Mouse (Mus musculus): ENCODE data around the gene Hpcal1. TPM values are rescaled to one million over a fixed set of nuclear protein-coding genes. Genes with fewer than 3 reads are reported as not detected.

Gene Hpcal1
- polyA plus RNA-seq, 1 experiment from 2014 or later, result 72.2 TPM

DNA sequence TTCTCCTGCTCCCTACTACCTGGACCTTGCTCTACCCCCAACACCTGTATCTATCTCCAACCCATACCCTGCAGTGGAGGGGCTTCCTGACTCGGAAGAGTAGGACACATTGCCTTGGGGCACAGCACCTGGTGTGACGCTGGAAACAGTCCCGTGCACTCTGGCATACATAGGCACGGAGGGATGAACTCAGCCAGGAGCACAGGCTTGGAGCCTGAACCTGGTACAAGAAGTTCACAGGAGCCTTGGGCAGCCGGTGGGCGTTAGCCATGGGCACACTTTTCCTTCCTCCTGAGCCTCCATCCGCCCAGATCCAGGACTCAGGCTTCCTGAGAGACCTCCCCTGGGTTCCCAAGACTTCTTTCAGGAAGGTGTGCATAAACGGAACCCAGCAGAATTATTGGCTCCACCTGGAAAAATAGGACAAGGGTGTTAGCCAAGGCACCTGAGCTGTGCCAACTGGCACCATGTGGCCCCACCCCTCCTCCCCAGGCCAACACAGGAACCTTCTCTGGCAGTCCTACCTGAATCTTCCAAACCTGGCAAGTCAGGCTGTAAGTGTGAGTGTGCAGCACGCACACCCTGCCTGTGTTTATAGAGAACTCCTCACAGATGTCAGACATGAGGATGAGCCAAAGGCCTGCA, 26.5 kb upstream of the Hpcal1 start:
- H3K9me3 ChIP-seq, result no peaks in the 10 kb centered on the region
- peaks cover 5% of the 10 kb centered on the region for H3K4me1 ChIP-seq
- H3K27me3 ChIP-seq, result no peaks in the 10 kb centered on the region
- H3K4me3 ChIP-seq, result no peak overlapping the region
- H3K9ac ChIP-seq, result no peak overlapping the region
- 80% methylated on average over 9 of the region's 9 CpGs for WGBS
- ATAC-seq (ENCODE audit: borderline replicate concordance, extremely low read depth, low FRiP score, low TSS enrichment), result no peak
- H3K4me2 ChIP-seq, result no peak overlapping the region
- no peaks in the 10 kb centered on the region for H3K36me3 ChIP-seq
- H3K27ac ChIP-seq, result no peak overlapping the region

DNA sequence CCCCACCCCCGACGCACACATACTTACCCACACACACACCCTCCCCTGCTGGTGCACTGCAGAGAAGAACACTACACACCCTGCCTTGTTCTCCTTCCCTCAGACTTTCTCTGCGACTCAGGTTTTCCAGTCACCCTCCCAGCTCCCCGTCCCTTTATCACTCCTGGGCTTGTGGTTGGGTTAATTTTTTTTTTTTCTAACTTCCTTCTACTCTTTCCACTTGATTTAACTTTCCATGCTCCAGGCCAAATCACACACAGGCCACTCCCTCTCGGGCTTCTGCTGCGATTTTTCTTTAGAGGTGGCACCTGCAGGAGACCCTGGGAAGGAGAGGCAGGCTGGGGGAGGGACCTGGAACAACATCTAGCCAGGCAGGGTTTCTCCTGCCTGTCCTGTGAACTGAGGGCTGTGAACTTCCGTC, 24.7 kb upstream of the Hpcal1 start:
- H3K27me3 ChIP-seq, result no peaks in the 10 kb centered on the region
- H3K27ac ChIP-seq, result 0 out of 2 replicates have a peak overlapping the region, but pooled peaks have one; percentile 21
- no peak overlapping the region for H3K4me3 ChIP-seq
- H3K9ac ChIP-seq, result no peak overlapping the region
- H3K4me2 ChIP-seq, result no peak overlapping the region
- ATAC-seq (ENCODE audit: borderline replicate concordance, extremely low read depth, low FRiP score, low TSS enrichment), result no peak; the same call in 1 of the 2 replicates
- peaks cover 5% of the 10 kb centered on the region for H3K4me1 ChIP-seq
- WGBS, result 44% methylated on average over 7 of the region's 7 CpGs
- no peaks in the 10 kb centered on the region for H3K9me3 ChIP-seq
- no peaks in the 10 kb centered on the region for H3K36me3 ChIP-seq

DNA sequence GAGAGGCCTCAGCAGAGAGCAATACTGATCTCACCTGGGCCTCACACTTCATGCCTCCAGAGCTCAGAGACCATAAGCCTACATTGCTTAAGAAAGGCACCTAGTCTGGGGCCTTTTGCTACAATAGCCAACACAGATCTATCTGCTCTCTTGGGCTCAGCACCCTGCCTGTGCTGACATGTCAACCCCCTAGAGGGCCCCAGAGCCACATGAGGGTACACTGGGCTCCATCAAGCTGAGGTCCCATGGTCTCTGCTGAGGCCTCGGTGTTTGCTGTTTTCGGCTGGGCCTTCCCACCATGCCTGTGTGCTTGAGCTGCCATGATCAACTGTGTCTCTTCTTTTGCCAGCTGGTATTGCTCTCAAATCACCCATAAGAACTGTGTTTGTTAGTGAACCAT, 24.0 kb upstream of the Hpcal1 start:
- no peak overlapping the region for H3K27ac ChIP-seq
- H3K9ac ChIP-seq, result no peak overlapping the region
- H3K9me3 ChIP-seq, result no peaks in the 10 kb centered on the region
- H3K4me2 ChIP-seq, result no peak overlapping the region
- H3K36me3 ChIP-seq, result no peaks in the 10 kb centered on the region
- H3K4me1 ChIP-seq, result peaks cover 1% of the 10 kb centered on the region
- WGBS, result 60% methylated on average over 2 of the region's 2 CpGs
- ATAC-seq (ENCODE audit: borderline replicate concordance, extremely low read depth, low FRiP score, low TSS enrichment), result peak; percentile 51; the same call in 1 of the 2 replicates
- H3K4me3 ChIP-seq, result no peak overlapping the region
- H3K27me3 ChIP-seq, result no peaks in the 10 kb centered on the region

DNA sequence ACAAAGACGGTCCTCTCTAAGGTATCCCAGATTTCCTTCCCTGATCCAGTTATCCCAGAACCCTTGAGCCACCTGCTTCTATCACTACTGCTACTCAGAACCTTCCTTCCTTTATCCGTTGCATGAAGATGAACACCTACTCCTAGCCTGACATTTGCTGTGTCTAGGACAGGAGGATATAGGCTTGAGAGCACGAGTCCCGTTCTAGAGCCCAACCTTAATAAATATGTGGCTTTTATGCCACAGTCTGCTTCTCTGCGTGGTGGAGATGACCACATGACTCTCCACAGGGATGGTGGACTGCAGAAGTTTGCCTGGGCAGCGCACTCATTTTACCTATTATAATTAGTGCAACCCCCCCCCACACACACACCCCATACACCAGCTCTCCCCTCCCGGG, 16.9 kb upstream of the Hpcal1 start:
- no peak overlapping the region for H3K9ac ChIP-seq
- no peaks in the 10 kb centered on the region for H3K9me3 ChIP-seq
- WGBS, result 45% methylated on average over 7 of the region's 7 CpGs
- no peaks in the 10 kb centered on the region for H3K36me3 ChIP-seq
- H3K27me3 ChIP-seq, result no peaks in the 10 kb centered on the region
- H3K4me1 ChIP-seq, result no peaks in the 10 kb centered on the region; the same call in 1 of the 2 replicates
- no peak for ATAC-seq (ENCODE audit: borderline replicate concordance, extremely low read depth, low FRiP score, low TSS enrichment)
- H3K27ac ChIP-seq, result no peak overlapping the region
- no peak overlapping the region for H3K4me3 ChIP-seq
- H3K4me2 ChIP-seq, result no peak overlapping the region

DNA sequence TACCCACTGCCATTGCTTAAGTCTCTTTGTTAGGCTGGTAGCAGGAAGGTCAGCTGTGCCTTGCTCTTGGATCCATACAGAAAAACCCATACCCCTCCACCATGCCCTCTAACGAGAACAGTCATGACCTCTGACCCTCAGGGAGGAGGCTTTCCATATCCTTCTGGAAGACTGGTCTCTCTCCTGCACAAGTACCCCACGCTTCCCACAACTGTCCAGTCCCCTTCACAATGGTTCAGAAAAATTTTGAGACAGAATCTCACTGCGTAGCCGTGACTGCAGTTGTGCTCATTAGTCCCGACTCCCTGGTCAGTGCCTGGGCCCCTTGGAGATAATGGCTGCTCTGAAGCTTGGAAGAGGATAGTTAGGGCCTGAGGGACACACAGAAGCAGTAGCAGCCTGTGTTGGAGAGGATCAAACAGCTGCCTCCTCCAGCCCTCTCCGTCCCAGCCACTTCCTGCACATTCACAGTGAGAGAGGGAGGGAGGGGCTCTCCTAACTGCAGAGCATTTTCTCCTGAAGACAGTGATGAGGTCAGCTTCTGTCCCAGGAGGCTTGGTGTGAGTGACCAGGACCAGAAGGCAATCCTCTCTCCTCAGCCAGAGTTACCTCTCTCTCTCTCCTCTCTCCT, 16.4 kb upstream of the Hpcal1 start:
- Histone ChIP-seq H3K9me3 (no peaks in the 10 kb centered on the region), H3K36me3 (no peaks in the 10 kb centered on the region), H3K4me1 (no peaks in the 10 kb centered on the region; the same call in 1 of the 2 replicates), H3K9ac (no peak overlapping the region), H3K27ac (no peak overlapping the region), H3K4me3 (no peak overlapping the region), H3K4me2 (no peak overlapping the region), H3K27me3 (no peaks in the 10 kb centered on the region)
- peak; percentile 56; the same call in 1 of the 2 replicates for ATAC-seq (ENCODE audit: borderline replicate concordance, extremely low read depth, low FRiP score, low TSS enrichment)
- WGBS, result 44% methylated on average over 6 of the region's 6 CpGs

DNA sequence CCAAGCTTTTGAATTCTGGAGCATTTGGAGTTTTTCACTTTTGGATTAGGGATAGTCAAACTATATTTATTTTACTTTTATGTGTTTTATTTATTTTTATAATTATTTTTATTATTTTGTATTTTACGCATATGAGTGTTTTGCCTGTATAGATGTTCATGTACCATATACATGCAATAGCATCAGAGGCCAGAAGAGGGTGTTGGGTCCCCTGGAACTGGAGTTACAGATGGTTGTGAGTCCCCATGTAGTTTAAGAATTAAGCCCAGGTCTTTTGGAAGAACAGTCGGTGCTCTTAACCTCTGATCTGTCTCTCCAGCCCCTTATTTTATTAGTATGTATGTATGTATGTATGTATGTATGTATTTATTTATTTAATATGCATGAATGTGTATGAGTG, 12.9 kb upstream of the Hpcal1 start:
- Histone ChIP-seq H3K36me3 (no peaks in the 10 kb centered on the region), H3K27me3 (no peaks in the 10 kb centered on the region), H3K4me2 (no peak overlapping the region), H3K27ac (no peak overlapping the region), H3K4me1 (no peaks in the 10 kb centered on the region; the same call in 1 of the 2 replicates), H3K4me3 (no peak overlapping the region), H3K9me3 (no peaks in the 10 kb centered on the region), H3K9ac (no peak overlapping the region)
- WGBS, result 79% methylated on average over 2 of the region's 2 CpGs
- no peak for ATAC-seq (ENCODE audit: borderline replicate concordance, extremely low read depth, low FRiP score, low TSS enrichment)

DNA sequence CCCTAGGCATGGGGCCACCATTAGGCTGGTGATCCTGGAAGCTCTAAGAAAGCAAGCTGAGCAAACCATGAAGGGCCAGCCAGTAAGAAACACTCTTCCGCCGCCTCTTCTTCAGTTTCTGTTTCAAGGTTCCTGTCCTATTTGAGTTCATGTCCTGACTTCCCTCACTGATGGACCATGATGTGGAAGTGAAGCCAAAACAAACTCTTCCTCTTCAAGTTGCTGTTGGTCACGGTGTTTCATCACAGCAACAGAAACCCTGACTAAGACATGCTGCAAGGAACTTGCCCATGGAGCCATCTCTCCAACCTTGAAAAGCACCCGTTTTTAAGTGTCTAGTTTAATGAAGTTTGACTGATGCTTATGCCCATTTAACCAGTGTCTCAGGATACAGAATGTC, 11.1 kb upstream of the Hpcal1 start:
- Histone ChIP-seq H3K27me3 (no peaks in the 10 kb centered on the region), H3K4me1 (no peaks in the 10 kb centered on the region; the same call in 1 of the 2 replicates), H3K9me3 (no peaks in the 10 kb centered on the region)

DNA sequence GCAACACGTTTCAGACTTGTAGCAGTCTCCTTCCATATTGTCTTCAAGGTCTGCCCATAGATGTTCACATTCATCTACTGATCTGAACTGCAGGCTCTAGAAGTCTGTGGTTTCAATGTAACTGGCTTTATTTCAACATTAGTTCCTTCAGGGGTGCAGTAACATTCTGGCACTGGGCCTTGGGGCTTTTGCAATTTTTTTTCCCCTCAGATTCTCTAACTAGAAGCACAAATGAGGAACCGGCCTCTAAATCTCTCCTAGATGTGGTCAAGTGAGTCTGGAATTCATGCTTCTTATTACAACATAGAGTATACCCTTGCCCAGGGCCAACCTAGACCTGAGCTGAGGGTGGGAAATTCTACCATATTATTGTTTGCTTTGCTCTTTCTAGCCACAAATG, 8.5 kb upstream of the Hpcal1 start:
- H3K27me3 ChIP-seq, result no peaks in the 10 kb centered on the region
- H3K9me3 ChIP-seq, result no peaks in the 10 kb centered on the region
- H3K9ac ChIP-seq, result no peak overlapping the region
- no peak overlapping the region for H3K4me2 ChIP-seq
- H3K4me3 ChIP-seq, result no peak overlapping the region
- no peaks in the 10 kb centered on the region for H3K36me3 ChIP-seq
- H3K4me1 ChIP-seq, result no peaks in the 10 kb centered on the region
- WGBS, result 83% methylated on average over 2 of the region's 2 CpGs
- ATAC-seq (ENCODE audit: borderline replicate concordance, extremely low read depth, low FRiP score, low TSS enrichment), result no peak
- no peak overlapping the region for H3K27ac ChIP-seq

More for the DNA sequence above, 11.1 kb upstream of the Hpcal1 start:
- Histone ChIP-seq H3K36me3 (no peaks in the 10 kb centered on the region), H3K9ac (no peak overlapping the region), H3K27ac (no peak overlapping the region), H3K4me3 (no peak overlapping the region), H3K4me2 (no peak overlapping the region)
- 84% methylated on average over 4 of the region's 4 CpGs for WGBS
- no peak for ATAC-seq (ENCODE audit: borderline replicate concordance, extremely low read depth, low FRiP score, low TSS enrichment)

DNA sequence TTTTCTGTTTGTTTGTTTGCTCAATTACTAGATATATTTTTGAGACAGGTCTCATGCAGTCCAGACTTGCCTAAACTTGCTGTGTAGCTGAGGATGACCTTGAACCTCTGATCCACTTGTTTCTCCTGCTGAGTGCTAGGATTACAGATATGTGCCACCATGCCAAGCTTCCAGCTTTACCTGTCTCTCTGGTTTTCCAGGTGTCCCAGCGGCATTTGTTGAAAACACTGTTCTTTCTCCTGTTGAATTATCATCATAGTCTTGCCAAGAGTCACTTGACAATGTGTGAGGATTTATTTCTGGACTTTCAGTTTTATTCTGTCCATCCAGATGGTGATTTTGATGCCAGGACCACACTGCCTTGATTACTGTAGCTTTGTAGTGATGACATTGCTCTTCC, 6.3 kb upstream of the Hpcal1 start:
- Histone ChIP-seq H3K9me3 (no peaks in the 10 kb centered on the region), H3K4me3 (no peak overlapping the region), H3K4me2 (no peak overlapping the region), H3K4me1 (no peaks in the 10 kb centered on the region), H3K9ac (no peak overlapping the region), H3K27ac (no peak overlapping the region), H3K27me3 (no peaks in the 10 kb centered on the region), H3K36me3 (no peaks in the 10 kb centered on the region)
- 71% methylated on average over 1 of the region's 1 CpGs for WGBS
- no peak for ATAC-seq (ENCODE audit: borderline replicate concordance, extremely low read depth, low FRiP score, low TSS enrichment)

DNA sequence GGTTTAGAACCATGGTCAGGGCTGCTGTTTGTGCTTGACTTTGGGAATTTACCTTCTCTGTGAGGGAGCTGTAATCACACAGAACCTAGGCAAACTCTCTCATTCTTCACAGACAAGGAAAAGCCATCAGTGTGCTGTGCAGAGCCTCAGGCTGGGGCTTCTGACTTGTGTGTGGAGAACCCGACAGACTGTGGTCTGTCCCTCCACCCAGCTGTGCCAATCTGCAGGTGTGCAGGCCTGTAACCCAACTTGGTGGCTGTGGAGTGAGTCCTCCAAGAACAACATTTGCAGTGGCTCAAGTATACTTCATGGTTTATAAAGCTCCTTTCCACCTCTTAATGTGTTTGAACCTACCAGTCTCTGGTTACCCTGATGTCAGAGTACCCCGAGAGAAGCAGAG, 4.5 kb upstream of the Hpcal1 start:
- Histone ChIP-seq H3K9ac (no peak overlapping the region), H3K4me2 (no peak overlapping the region), H3K9me3 (no peaks in the 10 kb centered on the region), H3K4me1 (peaks cover under 1% of the 10 kb centered on the region; the same call in 1 of the 2 replicates), H3K27me3 (no peaks in the 10 kb centered on the region), H3K4me3 (no peak overlapping the region), H3K36me3 (no peaks in the 10 kb centered on the region), H3K27ac (no peak overlapping the region)
- 56% methylated on average over 2 of the region's 2 CpGs for WGBS
- no peak for ATAC-seq (ENCODE audit: borderline replicate concordance, extremely low read depth, low FRiP score, low TSS enrichment)

DNA sequence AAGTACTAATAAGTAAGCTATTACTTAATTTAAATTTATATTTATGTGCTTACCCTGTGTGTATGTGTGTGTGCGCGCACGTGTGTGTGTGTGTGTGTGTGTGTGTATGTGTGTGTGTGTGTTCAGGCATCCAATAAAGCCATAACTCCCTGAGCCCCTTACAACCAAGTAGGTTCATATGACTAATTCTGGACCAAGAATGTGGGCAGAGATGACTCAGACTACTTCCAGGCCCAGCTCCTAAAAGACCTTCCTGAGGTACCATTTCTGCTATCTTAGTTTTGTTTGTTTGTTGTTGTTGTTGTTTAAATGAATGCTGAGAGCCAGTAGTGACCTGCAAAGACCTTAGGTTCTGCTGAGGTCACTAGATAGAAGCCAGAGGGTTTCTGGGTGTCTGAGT, 1.7 kb upstream of the Hpcal1 start:
- H3K4me2 ChIP-seq, result no peak overlapping the region
- 92% methylated on average over 3 of the region's 3 CpGs for WGBS
- H3K9me3 ChIP-seq, result no peaks in the 10 kb centered on the region
- H3K36me3 ChIP-seq, result no peaks in the 10 kb centered on the region
- no peak overlapping the region for H3K4me3 ChIP-seq
- peaks cover 13% of the 10 kb centered on the region for H3K4me1 ChIP-seq
- ATAC-seq (ENCODE audit: borderline replicate concordance, extremely low read depth, low FRiP score, low TSS enrichment), result no peak
- no peak overlapping the region for H3K9ac ChIP-seq
- no peaks in the 10 kb centered on the region; the same call in 1 of the 2 replicates for H3K27me3 ChIP-seq
- H3K27ac ChIP-seq, result no peak overlapping the region

DNA sequence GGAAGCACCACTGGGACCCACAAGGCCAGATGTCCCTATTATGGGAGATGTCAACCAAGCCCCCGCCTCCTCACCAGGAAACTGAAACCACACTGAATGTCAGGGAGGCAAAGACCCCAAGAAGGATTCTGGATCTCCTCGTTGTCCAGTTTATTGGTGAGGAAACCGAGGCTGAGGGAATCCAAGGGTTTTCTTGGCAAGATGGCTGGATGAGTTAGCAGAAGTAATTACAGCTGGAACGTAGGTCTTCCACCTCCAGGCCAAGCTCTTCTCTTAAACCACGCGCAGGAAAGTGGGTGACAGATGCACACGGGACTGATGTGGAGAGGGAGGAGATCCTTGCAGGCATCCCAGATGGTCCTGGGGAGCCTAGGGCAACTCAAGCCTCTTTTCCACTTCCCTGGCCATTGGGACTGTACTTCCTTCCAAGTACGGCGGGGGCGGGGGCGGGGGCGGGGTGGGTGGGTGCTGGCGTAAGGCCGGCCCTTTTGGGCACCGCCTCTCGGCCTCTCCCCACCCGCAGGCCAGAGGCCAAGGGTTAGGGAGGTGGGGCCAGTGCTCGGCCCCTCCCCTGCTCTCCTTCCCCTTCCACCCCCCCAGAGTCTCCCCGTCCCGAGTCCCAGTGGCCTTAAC, 609 bp upstream of the Hpcal1 start:
- Histone ChIP-seq H3K9ac (peak overlapping the region; percentile 78; the same call in 1 of the 2 replicates), H3K4me3 (peak overlapping the region; percentile 87), H3K9me3 (no peaks in the 10 kb centered on the region), H3K27ac (peak overlapping the region; percentile 73), H3K4me1 (peaks cover 20% of the 10 kb centered on the region), H3K27me3 (no peaks in the 10 kb centered on the region; the same call in 1 of the 2 replicates), H3K36me3 (no peaks in the 10 kb centered on the region), H3K4me2 (peak overlapping the region; percentile 95)
- peak; percentile 85 for ATAC-seq (ENCODE audit: borderline replicate concordance, extremely low read depth, low FRiP score, low TSS enrichment)
- 10% methylated on average over 20 of the region's 20 CpGs for WGBS
